Mouse (Mus musculus) myocyte (in vitro differentiated cells): ENCODE measurements around the gene Klhl3.

Experiments used
- CEBPB ChIP-seq: IDR thresholded peaks from 2 replicates; pipeline ENCODE4 v1.6.1; 2011; ENCODE audit warnings: mild to moderate bottlenecking, moderate library complexity; ENCODE audit not compliant: poor library complexity, insufficient read depth, severe bottlenecking
- E2F4 ChIP-seq: IDR thresholded peaks from one replicate; pipeline ENCODE4 v1.6.1; 2011; ENCODE audit warnings: mild to moderate bottlenecking, control low read depth, moderate library complexity; ENCODE audit not compliant: insufficient read depth
- USF1 ChIP-seq: IDR thresholded peaks from one replicate; pipeline ENCODE4 v1.6.1; 2011; ENCODE audit warnings: low read depth, mild to moderate bottlenecking, control low read depth, moderate library complexity

DNA sequence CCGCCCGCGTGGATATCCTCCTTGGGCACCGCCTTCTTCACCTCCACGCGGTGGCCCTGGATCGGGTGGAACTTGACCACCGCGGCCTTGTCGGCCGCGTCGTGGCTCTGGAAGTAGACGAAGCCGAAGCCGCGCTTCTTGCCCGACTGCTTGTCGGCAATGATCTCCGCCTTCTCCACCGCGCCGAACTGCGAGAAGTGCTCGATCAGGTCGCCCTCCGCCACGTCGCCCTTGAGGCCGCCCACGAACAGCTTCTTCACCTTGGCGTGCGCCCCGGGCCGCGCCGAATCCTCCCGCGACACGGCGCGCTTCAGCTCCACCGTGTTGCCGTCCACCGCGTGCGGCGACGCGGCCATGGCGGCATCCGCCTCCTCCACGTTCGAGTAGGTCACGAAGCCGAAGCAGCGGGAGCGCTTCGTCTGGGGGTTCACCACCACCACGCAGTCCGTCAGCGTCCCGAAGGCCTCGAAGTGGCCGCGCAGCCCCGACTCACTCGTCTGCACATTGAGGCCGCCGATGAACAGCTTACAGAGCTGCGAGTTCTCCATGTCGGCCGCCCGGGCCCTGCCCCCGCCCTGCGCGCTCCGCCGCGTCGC, 14.5 kb upstream of the Klhl3 start:
- TF ChIP-seq CEBPB (no peak), E2F4 (no peak), USF1 (no peak)
